Mouse (Mus musculus): ENCODE results near the gene Rgma. TPM values are rescaled to one million over a fixed set of nuclear protein-coding genes. Genes with fewer than 3 reads are reported as not detected.

Rgma gene
- polyA plus RNA-seq, 1 experiment from 2014 or later = 40.0 TPM

DNA sequence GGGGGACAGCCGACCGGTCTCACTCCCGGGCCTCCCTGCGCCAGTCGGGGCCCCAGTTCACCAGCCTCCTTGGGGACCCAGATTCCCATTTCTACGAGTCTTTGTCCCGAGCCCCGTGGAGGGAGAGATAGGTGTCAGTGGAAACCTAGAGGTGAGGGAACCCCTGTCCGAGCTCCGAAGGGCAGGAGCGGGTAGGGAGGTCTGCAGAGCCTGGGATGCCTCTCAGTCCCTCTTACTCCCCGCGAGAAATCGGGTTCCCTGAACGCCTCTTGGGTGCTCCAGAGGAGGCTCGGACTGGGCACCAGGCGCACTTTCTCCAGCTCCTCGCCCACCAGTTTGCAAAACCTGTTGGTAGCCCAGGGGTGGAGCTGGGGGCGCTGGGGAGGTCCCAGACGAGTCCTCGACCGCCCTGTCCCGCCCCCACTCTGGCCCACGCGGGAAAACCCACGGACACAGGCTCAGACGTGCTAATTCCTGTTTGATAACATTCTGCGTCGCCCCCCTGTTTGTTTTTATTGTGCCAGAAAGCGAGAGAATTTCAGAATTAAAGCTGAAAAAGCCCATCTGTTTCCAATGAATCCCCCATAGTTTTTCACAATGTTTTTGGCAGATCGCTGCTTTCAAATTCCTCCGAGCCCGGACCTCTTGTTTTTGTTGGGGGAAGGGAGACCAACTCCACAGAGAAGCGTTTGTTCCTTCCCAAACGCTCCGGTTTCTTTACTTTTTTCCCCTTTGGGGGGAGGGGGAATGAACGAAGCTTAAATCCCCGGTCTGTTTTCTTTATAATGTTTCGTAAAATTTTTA, 16.4 kb downstream of the Rgma start:
- ATAC-seq (ENCODE audit: low FRiP score) = 0 out of 2 replicates have a peak, but pooled peaks have one; percentile 5
- WGBS = under 1% methylated on average over 39 of the region's 39 CpGs
- H3K27ac ChIP-seq = peak overlapping the region; percentile 94

DNA sequence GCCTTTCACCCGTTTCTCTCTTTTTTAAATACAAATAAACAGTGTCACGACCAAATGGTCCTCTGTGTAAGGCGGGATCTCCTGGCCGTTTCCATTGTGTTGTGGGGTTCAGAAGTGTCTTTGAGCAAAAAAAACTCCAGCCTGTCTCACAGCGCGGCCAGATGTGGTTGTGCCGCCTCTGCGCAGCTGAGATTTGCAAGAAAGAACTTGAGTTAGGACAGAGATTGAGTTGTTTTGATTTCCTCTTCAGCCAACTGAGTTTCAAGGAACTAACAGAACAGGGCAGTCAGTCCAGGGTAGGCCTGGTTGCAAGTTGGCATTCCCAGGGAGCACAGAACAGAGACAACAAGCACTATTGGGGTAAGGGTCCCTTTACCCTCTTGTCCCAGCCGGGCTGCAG, 17.1 kb downstream of the Rgma start:
- no peak for ATAC-seq (ENCODE audit: low FRiP score)
- Histone ChIP-seq H3K36me3 (peaks cover 6% of the 10 kb centered on the region), H3K9me3 (no peaks in the 10 kb centered on the region), H3K4me2 (peak overlapping the region; percentile 89), H3K27me3 (no peaks in the 10 kb centered on the region), H3K4me3 (peak overlapping the region; percentile 69), H3K9ac (peak overlapping the region; percentile 87), H3K27ac (peak overlapping the region; percentile 94), H3K4me1 (replicated peaks) (peaks cover 79% of the 10 kb centered on the region)
- WGBS = under 1% methylated on average over 9 of the region's 9 CpGs

More for the DNA sequence above, 16.4 kb downstream of the Rgma start:
- Histone ChIP-seq H3K4me2 (peak overlapping the region; percentile 89), H3K27me3 (no peaks in the 10 kb centered on the region), H3K4me1 (replicated peaks) (peaks cover 78% of the 10 kb centered on the region), H3K36me3 (peaks cover 6% of the 10 kb centered on the region), H3K9ac (peak overlapping the region; percentile 87), H3K9me3 (no peaks in the 10 kb centered on the region), H3K4me3 (peak overlapping the region; percentile 69)

DNA sequence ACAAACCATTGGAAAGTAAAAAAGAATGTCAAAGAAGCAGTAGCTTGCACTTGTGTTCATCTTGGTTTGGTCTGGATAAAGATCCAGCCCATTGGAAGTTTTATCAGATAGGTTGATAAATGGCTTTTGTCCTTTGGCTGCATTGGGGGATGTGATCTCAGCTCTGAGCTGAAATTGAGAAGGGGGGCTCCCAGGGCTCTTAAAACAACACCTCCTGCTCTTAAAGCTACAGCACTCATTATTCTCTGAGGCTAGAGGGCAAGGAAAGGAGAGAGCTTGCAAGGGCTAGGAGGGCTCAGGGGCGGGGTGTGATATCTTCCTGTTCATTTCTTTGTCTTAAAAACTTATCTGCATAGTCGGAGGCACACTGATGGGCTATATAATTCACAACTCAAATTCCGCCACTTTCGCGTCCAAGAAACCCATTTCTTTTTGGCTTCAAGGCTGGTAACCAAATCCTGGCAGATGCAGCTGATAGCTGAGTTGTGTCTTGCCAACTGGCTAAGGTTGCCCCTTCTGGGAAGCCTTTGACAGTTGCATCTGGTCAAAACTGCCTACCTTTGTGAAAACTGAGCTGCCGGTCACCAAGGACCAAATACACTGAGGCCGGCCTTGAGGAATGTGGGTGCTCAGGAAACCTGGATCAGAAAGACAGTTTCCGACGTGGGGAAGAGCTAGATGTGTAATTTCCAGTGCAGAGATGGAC, 18.2 kb downstream of the Rgma start:
- peaks cover 1% of the 10 kb centered on the region for H3K36me3 ChIP-seq
- no peaks in the 10 kb centered on the region for H3K9me3 ChIP-seq
- H3K4me1 ChIP-seq (replicated peaks) = peaks cover 90% of the 10 kb centered on the region
- ATAC-seq (ENCODE audit: low FRiP score) = no peak
- peak overlapping the region; percentile 94 for H3K27ac ChIP-seq
- H3K9ac ChIP-seq = peak overlapping the region; percentile 87
- WGBS = 27% methylated on average over 9 of the region's 9 CpGs
- peak overlapping the region; percentile 69 for H3K4me3 ChIP-seq
- peak overlapping the region; percentile 89 for H3K4me2 ChIP-seq
- no peaks in the 10 kb centered on the region for H3K27me3 ChIP-seq

DNA sequence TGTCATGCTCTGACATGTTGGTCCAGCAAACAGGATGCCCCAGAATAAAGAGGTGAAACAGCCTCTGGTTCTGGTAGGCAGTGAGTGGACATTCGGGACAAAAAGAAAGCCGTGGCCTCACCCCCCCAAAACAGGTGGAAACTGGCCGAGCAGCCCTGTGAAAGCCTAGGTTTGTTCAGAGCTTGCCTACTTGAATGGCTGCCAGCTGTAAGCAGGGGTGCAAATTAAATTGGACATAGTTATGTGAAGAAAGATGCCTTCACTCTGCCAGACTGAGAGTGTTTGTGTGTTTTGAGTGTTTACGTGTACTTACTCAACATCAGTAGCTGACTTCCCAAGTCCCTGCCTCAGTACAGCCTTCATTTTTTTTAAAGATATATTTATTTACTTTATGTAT, 18.7 kb downstream of the Rgma start:
- 25% methylated on average over 4 of the region's 4 CpGs for WGBS
- Histone ChIP-seq H3K4me2 (peak overlapping the region; percentile 89), H3K27me3 (no peaks in the 10 kb centered on the region), H3K4me1 (replicated peaks) (peaks cover 95% of the 10 kb centered on the region), H3K36me3 (no peaks in the 10 kb centered on the region), H3K4me3 (peak overlapping the region; percentile 69), H3K9ac (peak overlapping the region; percentile 87), H3K27ac (peak overlapping the region; percentile 94), H3K9me3 (no peaks in the 10 kb centered on the region)
- ATAC-seq (ENCODE audit: low FRiP score) = no peak

DNA sequence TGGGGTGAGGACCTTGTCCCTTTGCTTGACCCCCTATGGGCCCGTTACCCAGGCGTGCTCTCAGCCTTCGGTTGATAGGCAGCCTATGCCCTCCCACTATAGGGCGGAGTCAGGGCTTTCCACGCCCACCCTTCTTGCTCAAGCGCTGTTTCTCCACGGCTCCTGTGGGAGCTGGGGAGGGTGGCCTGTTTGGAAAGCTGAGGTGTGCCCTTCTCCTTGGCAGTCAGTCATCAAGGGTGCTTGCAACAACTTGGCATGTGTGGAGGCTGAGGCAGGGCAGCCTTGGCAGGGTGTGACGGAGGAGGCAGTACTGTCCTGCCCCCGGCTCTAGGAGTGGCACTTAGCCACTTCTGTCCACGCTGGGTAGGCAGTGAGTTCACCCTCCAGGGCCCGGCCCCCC, 23.0 kb downstream of the Rgma start:
- peak overlapping the region; percentile 94 for H3K27ac ChIP-seq
- 7% methylated on average over 11 of the region's 11 CpGs for WGBS
- peak overlapping the region; percentile 34 for H3K4me3 ChIP-seq
- no peaks in the 10 kb centered on the region for H3K36me3 ChIP-seq
- peak overlapping the region; percentile 71 for H3K9ac ChIP-seq
- H3K4me2 ChIP-seq = peak overlapping the region; percentile 60
- peak; percentile 29; the same call in 1 of the 2 replicates for ATAC-seq (ENCODE audit: low FRiP score)
- no peaks in the 10 kb centered on the region for H3K9me3 ChIP-seq
- no peaks in the 10 kb centered on the region for H3K27me3 ChIP-seq
- H3K4me1 ChIP-seq (replicated peaks) = peaks cover 94% of the 10 kb centered on the region

DNA sequence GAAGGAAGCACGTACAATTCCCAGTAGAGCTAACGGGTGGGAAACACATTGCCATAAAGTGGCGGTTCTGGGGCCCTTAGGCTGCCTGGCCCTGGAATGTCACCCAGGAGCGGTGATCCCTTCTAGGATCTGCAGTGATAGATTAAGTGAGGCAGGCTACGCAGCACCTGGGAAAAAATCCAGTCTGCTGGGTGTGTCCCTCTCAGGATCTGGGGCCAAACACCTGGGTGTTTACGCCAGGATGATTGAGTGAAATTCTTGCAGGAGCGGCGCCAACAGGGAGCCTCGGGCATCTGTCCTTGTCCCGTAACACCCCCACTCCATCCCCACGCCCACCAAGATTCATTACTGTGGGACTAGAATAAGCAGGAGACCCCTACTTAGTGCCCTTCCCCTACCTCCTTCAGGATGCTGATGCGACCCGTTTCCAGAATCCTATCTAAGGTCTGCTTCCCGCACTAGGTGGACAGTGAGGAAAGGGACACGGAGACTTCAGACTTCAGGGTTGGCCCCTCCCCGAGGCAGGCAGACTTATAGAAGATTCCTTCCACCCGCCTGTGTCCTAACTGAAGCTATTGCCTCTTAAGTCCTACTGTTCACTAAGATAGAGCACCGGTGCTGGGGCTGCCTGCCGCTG, 23.6 kb downstream of the Rgma start:
- Histone ChIP-seq H3K4me2 (peak overlapping the region; percentile 60), H3K9ac (peak overlapping the region; percentile 71), H3K4me1 (replicated peaks) (peaks cover 94% of the 10 kb centered on the region), H3K4me3 (peak overlapping the region; percentile 34), H3K36me3 (no peaks in the 10 kb centered on the region), H3K27ac (peak overlapping the region; percentile 94), H3K27me3 (no peaks in the 10 kb centered on the region), H3K9me3 (no peaks in the 10 kb centered on the region)
- ATAC-seq (ENCODE audit: low FRiP score) = peak; percentile 35
- WGBS = 9% methylated on average over 19 of the region's 19 CpGs

DNA sequence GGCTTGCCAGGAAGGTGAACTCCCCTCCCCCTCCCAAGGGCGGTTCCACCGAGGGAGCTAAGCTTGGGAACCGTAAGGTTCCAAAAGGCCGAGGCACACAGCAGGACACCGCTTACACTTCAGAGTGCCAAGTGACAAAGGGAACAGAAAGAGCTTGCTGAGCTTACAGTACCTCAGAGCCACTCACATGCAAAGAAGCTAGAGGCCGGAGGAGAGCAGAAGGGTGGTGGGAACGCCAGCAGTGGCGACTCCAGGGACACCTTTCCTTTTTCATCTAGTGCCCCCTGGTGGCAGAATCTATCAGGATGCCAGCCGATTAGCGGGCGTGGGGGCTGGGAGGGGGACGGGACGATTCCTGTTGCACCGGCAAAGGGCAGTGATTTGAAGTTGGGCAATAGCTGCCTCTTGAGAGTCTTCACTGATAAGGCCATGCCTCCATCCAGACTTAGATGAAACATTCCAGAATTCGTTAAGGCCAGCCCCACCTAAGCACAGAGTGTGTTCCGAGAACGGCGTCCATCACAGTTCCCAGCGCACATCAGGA, 24.3 kb downstream of the Rgma start:
- peak overlapping the region; percentile 94 for H3K27ac ChIP-seq
- H3K36me3 ChIP-seq = peaks cover 3% of the 10 kb centered on the region; the same call in 1 of the 2 replicates
- no peaks in the 10 kb centered on the region for H3K9me3 ChIP-seq
- H3K9ac ChIP-seq = peak overlapping the region; percentile 71
- H3K4me3 ChIP-seq = peak overlapping the region; percentile 34
- peaks cover 93% of the 10 kb centered on the region for H3K4me1 ChIP-seq (replicated peaks)
- peak overlapping the region; percentile 60 for H3K4me2 ChIP-seq
- peak; percentile 64 for ATAC-seq (ENCODE audit: low FRiP score)
- H3K27me3 ChIP-seq = no peaks in the 10 kb centered on the region
- WGBS = under 1% methylated on average over 19 of the region's 19 CpGs

DNA sequence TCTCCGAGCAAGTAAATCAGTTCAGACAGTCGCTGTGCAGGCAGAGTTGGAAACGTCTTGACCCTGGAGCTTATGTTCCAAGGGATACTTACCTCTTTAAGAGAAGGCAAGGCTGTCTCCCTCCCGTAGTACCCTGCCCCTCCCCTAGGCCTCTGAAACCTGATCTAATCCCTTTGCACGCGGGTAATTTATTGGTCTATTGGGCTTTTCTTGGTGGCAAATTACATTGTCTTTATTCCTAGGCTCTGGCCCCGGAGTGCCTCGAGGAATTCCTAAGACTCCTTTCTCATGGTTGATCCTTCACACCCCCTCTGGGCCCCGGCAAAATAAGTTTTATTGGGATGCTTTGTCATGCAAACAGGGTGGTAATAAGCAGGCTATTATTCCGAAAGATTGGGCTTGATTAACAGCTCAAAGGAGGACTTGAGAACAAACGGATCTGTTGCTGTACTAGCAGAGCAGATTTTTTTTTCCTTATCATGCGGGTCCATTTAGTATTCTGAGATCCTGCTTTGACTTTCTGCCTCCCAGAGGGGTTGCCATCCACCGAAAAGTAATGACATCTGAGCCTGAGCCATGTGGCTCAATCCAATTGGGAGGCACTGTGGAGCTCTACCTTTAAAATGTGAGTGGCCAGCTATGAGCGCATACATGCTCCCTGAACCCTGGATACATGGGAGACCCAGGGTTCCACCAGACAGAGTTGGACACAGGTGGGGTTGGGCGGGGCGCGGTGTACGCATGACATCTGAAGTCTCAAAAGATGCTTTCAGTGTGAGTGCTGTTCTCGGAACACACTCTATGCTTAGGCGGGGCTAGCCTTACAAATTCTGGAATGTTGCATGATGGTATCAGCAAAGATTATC, 25.0 kb downstream of the Rgma start:
- WGBS = 9% methylated on average over 20 of the region's 20 CpGs

DNA sequence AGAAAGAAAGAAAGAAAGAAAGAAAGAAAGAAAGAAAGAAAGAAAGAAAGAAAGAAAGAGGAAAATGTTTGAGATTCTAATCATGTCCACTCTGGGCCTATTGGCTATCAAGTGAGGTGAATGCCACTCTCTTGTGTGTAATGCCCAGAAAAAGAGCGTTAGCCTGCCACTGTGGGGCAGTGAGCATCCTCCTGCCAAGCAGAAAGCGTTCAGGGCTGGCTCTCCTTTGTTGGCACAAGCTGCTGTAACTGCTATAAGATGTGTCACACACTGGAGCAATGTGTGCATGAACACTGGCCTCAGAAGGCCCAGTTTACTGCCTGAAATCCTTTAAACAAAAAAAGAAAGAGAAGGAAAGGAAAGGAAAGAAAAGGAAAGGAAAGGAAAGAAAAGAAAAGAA, 26.8 kb downstream of the Rgma start:
- Histone ChIP-seq H3K9me3 (0 out of 2 replicates have a peak, but pooled peaks cover 5% of the 10 kb centered on the region), H3K4me1 (replicated peaks) (peaks cover 68% of the 10 kb centered on the region), H3K9ac (no peak overlapping the region), H3K36me3 (peaks cover 27% of the 10 kb centered on the region), H3K27ac (no peak overlapping the region), H3K4me2 (no peak overlapping the region), H3K27me3 (no peaks in the 10 kb centered on the region), H3K4me3 (no peak overlapping the region)
- 28% methylated on average over 2 of the region's 2 CpGs for WGBS
- no peak for ATAC-seq (ENCODE audit: low FRiP score)

More for the DNA sequence above, 25.0 kb downstream of the Rgma start:
- peak overlapping the region; percentile 60 for H3K4me2 ChIP-seq
- peak; percentile 53 for ATAC-seq (ENCODE audit: low FRiP score)
- H3K4me1 ChIP-seq (replicated peaks) = peaks cover 86% of the 10 kb centered on the region
- H3K36me3 ChIP-seq = peaks cover 9% of the 10 kb centered on the region
- H3K27ac ChIP-seq = peak overlapping the region; percentile 94
- peak overlapping the region; percentile 34 for H3K4me3 ChIP-seq
- H3K27me3 ChIP-seq = no peaks in the 10 kb centered on the region
- H3K9ac ChIP-seq = peak overlapping the region; percentile 71
- H3K9me3 ChIP-seq = no peaks in the 10 kb centered on the region

DNA sequence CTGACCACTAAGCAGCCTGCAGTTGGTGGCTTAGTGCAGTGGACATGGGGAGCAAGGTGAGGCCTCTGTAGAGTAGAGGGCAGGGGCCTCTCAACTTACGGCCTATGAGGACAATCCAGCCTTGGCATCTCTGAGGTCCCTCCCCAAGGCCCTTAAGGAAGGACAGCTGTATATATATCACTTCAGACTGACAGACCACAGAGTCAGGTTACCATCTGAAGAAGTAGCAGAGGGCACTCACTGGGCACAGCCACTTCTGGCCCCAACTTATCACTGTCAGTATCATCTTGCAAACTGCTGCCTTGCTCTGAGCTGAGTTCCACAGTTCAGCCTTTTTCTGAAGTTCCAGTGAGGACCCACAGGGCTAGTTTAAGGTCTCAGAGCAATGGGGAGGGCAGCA, 27.4 kb downstream of the Rgma start:
- peaks cover 66% of the 10 kb centered on the region for H3K4me1 ChIP-seq (replicated peaks)
- 78% methylated on average over 1 of the region's 1 CpGs for WGBS

DNA sequence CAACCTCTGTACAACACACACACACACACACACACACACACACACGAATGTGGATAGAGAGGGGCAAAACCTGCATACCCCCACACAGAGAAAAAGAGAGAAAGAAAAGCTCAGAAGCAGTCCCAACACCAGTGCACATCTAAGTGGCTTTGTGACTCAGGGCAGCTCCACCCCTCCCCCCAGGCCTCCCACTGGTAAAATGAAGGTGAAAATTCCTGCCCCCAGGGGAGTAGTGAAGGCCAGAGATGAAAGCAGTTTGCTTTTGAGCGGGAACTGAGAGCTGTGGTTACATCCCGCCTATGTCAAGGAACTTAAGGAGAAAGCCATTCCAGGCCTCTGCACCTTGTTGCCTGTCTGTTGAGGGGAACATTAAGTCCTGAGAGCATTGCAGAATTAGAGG, 28.2 kb downstream of the Rgma start:
- no peak overlapping the region for H3K4me2 ChIP-seq
- no peak overlapping the region for H3K4me3 ChIP-seq
- H3K27me3 ChIP-seq = no peaks in the 10 kb centered on the region
- H3K27ac ChIP-seq = no peak overlapping the region; the same call in 1 of the 2 replicates
- WGBS = 50% methylated on average over 3 of the region's 3 CpGs
- H3K4me1 ChIP-seq (replicated peaks) = peaks cover 59% of the 10 kb centered on the region
- H3K9me3 ChIP-seq = 0 out of 2 replicates have a peak, but pooled peaks cover 5% of the 10 kb centered on the region
- H3K9ac ChIP-seq = no peak overlapping the region
- no peak for ATAC-seq (ENCODE audit: low FRiP score)
- peaks cover 35% of the 10 kb centered on the region for H3K36me3 ChIP-seq

More for the DNA sequence above, 27.4 kb downstream of the Rgma start:
- H3K9me3 ChIP-seq = 0 out of 2 replicates have a peak, but pooled peaks cover 5% of the 10 kb centered on the region
- H3K4me2 ChIP-seq = no peak overlapping the region
- H3K27ac ChIP-seq = peak overlapping the region; percentile 59
- H3K27me3 ChIP-seq = no peaks in the 10 kb centered on the region
- no peak overlapping the region for H3K9ac ChIP-seq
- no peak for ATAC-seq (ENCODE audit: low FRiP score)
- no peak overlapping the region for H3K4me3 ChIP-seq
- H3K36me3 ChIP-seq = peaks cover 32% of the 10 kb centered on the region
